20 mouse cellular contexts compared by ENCODE assay signal in the genomic region with DNA sequence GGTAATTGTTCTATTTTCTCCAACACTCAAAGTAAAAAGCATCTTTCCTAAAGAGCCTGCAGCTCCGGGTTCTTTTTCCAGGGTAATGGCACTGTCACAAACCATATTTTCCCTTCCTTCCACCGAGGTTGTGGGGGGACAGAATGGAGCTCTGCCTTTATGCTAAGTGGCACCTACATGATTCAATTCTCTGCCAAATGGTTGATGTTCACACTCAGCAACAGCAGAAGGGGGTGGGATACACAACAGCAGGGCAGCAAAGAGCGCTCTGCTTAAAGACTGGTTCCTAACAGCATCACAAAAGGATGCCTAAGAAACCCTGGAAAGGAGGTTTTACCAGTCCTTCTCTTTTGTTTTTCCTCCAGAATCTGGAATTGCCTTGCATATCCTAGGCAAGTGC.
A peak's percentile ranks its signal among the peaks of the same experiment; 100 is the strongest.
DNase-seq lines count a peak whose midpoint lies in the region; ATAC-seq and TF ChIP-seq lines count a peak whose summit lies in the region.
"Had no signal": no experiment of that assay in that cellular context is flagged by ENCODE, and none has a peak within 500 bp of the region (broad histone marks: within the 10 kb centered on the region; RNA-seq: fewer than 3 reads in every experiment).

No protein-coding gene starts in this region.

- no peaks in the 10 kb centered on the region for H3K36me3 ChIP-seq in hindbrain, embryonic 12.5 days
- no peaks in the 10 kb centered on the region for H3K36me3 ChIP-seq in hindbrain, postnatal 0 days (ENCODE audit: insufficient read depth, low read length)
- no peaks in the 10 kb centered on the region for H3K36me3 ChIP-seq in midbrain, embryonic 13.5 days
- H3K36me3 ChIP-seq in midbrain, embryonic 11.5 days (ENCODE audit: control insufficient read depth, insufficient read depth, low read length): no peaks in the 10 kb centered on the region
- H3K36me3 ChIP-seq in forebrain, postnatal 0 days (ENCODE audit: insufficient read depth): no peaks in the 10 kb centered on the region
- H3K36me3 ChIP-seq: heart, embryonic 12.5 days; limb, embryonic 10.5 days; stomach, embryonic 15.5 days had no signal

- no peak for DNase-seq in hindbrain, postnatal 0 days (ENCODE audit: low spot score)
- no peak for DNase-seq in midbrain, embryonic 11.5 days (ENCODE audit: low spot score, missing footprints)
- peak; percentile 43 for DNase-seq in ZHBTc4 (ENCODE audit: low read depth, low spot score)
- DNase-seq in forebrain, postnatal 0 days: no peak
- DNase-seq in adrenal gland, postnatal 10 days: no peak
- DNase-seq in heart, adult 18-20 months: no peak
- DNase-seq: adrenal gland, postnatal 25 days; cerebellum, adult 18-20 months; cerebellum, postnatal 36 days; heart, postnatal 14 days; kidney, adult 18-20 months; liver, postnatal 0 days; lung, postnatal 10 days; right cerebral cortex, postnatal 25 days had no signal

- 38% methylated on average over 3 of the region's 3 CpGs for WGBS in hindbrain, embryonic 12.5 days
- WGBS in hindbrain, postnatal 0 days: 29% methylated on average over 3 of the region's 3 CpGs
- WGBS in midbrain, embryonic 13.5 days: 36% methylated on average over 3 of the region's 3 CpGs
- WGBS in midbrain, embryonic 11.5 days: 36% methylated on average over 3 of the region's 3 CpGs
- 19% methylated on average over 3 of the region's 3 CpGs for WGBS in forebrain, postnatal 0 days

- TF ChIP-seq CTCF in hindbrain, postnatal 0 days (IDR thresholded peaks at IDR 0.05; ENCODE audit: low read depth): no peak
- no peak for TF ChIP-seq CTCF in forebrain, postnatal 0 days (IDR thresholded peaks at IDR 0.05; ENCODE audit: low read depth)

- no peaks in the 10 kb centered on the region; the same call in 1 of the 2 replicates for H3K27me3 ChIP-seq in hindbrain, embryonic 12.5 days
- no peaks in the 10 kb centered on the region for H3K27me3 ChIP-seq in hindbrain, postnatal 0 days (ENCODE audit: insufficient read depth, low read length)
- no peaks in the 10 kb centered on the region for H3K27me3 ChIP-seq in midbrain, embryonic 13.5 days
- no peaks in the 10 kb centered on the region for H3K27me3 ChIP-seq in midbrain, embryonic 11.5 days (ENCODE audit: control insufficient read depth, insufficient read depth, low read length)
- no peaks in the 10 kb centered on the region for H3K27me3 ChIP-seq in forebrain, postnatal 0 days (ENCODE audit: insufficient read depth, low read length)
- H3K27me3 ChIP-seq: heart, embryonic 12.5 days; stomach, embryonic 15.5 days had no signal

- no peaks in the 10 kb centered on the region for H3K9me3 ChIP-seq in hindbrain, embryonic 12.5 days (replicated peaks)
- H3K9me3 ChIP-seq in hindbrain, postnatal 0 days (ENCODE audit: low read length): no peaks in the 10 kb centered on the region
- H3K9me3 ChIP-seq in midbrain, embryonic 13.5 days: no peaks in the 10 kb centered on the region
- H3K9me3 ChIP-seq in midbrain, embryonic 11.5 days (ENCODE audit: control insufficient read depth, low read length): no peaks in the 10 kb centered on the region
- H3K9me3 ChIP-seq in forebrain, postnatal 0 days (ENCODE audit: low read length): no peaks in the 10 kb centered on the region
- H3K9me3 ChIP-seq: heart, embryonic 12.5 days; limb, embryonic 10.5 days; stomach, embryonic 15.5 days had no signal

- ATAC-seq in hindbrain, embryonic 12.5 days (ENCODE audit: low FRiP score): no peak
- ATAC-seq in hindbrain, postnatal 0 days: no peak
- no peak for ATAC-seq in midbrain, embryonic 13.5 days
- no peak for ATAC-seq in midbrain, embryonic 11.5 days (ENCODE audit: low FRiP score)
- ATAC-seq in forebrain, postnatal 0 days: peak; percentile 51; the same call in 1 of the 2 replicates
- ATAC-seq: liver, postnatal 0 days had no signal

- peaks cover 34% of the 10 kb centered on the region for H3K4me1 ChIP-seq in hindbrain, embryonic 12.5 days
- H3K4me1 ChIP-seq in hindbrain, postnatal 0 days (ENCODE audit: insufficient read depth, low read length): peaks cover 8% of the 10 kb centered on the region; the same call in 1 of the 2 replicates
- peaks cover 39% of the 10 kb centered on the region for H3K4me1 ChIP-seq in midbrain, embryonic 13.5 days (replicated peaks)
- H3K4me1 ChIP-seq in midbrain, embryonic 11.5 days (ENCODE audit: control insufficient read depth, insufficient read depth, low read length): peaks cover 5% of the 10 kb centered on the region
- no peaks in the 10 kb centered on the region; the same call in 1 of the 2 replicates for H3K4me1 ChIP-seq in forebrain, postnatal 0 days (ENCODE audit: insufficient read depth)
- H3K4me1 ChIP-seq: stomach, embryonic 15.5 days had no signal

- H3K9ac ChIP-seq in hindbrain, embryonic 12.5 days: no peak overlapping the region
- H3K9ac ChIP-seq in hindbrain, postnatal 0 days (replicated peaks; ENCODE audit: low read length): no peak overlapping the region
- no peak overlapping the region for H3K9ac ChIP-seq in midbrain, embryonic 13.5 days (replicated peaks)
- H3K9ac ChIP-seq in midbrain, embryonic 11.5 days (ENCODE audit: low read length): no peak overlapping the region
- no peak overlapping the region for H3K9ac ChIP-seq in forebrain, postnatal 0 days
- H3K9ac ChIP-seq: heart, embryonic 12.5 days; liver, postnatal 0 days; stomach, embryonic 15.5 days had no signal

- peak overlapping the region; percentile 49; the same call in 1 of the 2 replicates for H3K27ac ChIP-seq in hindbrain, embryonic 12.5 days
- no peak overlapping the region for H3K27ac ChIP-seq in hindbrain, postnatal 0 days
- H3K27ac ChIP-seq in midbrain, embryonic 13.5 days: peak overlapping the region; percentile 39; the same call in 1 of the 2 replicates
- no peak overlapping the region for H3K27ac ChIP-seq in midbrain, embryonic 11.5 days (ENCODE audit: low read depth, low read length)
- no peak overlapping the region for H3K27ac ChIP-seq in forebrain, postnatal 0 days (ENCODE audit: low read depth, low read length)
- H3K27ac ChIP-seq: kidney, postnatal 0 days; limb, embryonic 10.5 days; stomach, embryonic 15.5 days had no signal

- H3K4me3 ChIP-seq in hindbrain, embryonic 12.5 days: no peak overlapping the region
- H3K4me3 ChIP-seq in hindbrain, postnatal 0 days (ENCODE audit: low read length): no peak overlapping the region
- no peak overlapping the region for H3K4me3 ChIP-seq in midbrain, embryonic 13.5 days (replicated peaks)
- H3K4me3 ChIP-seq in midbrain, embryonic 11.5 days (ENCODE audit: low read depth, low read length): no peak overlapping the region
- H3K4me3 ChIP-seq in forebrain, postnatal 0 days (ENCODE audit: low read depth, low read length): no peak overlapping the region
- H3K4me3 ChIP-seq: heart, embryonic 12.5 days; limb, embryonic 10.5 days; stomach, embryonic 15.5 days had no signal

- no peak overlapping the region for H3K4me2 ChIP-seq in hindbrain, embryonic 12.5 days (replicated peaks)
- no peak overlapping the region for H3K4me2 ChIP-seq in hindbrain, postnatal 0 days (ENCODE audit: low read depth, low read length)
- H3K4me2 ChIP-seq in midbrain, embryonic 13.5 days (replicated peaks): no peak overlapping the region
- H3K4me2 ChIP-seq in midbrain, embryonic 11.5 days: no peak overlapping the region
- no peak overlapping the region for H3K4me2 ChIP-seq in forebrain, postnatal 0 days (ENCODE audit: low read depth)
- H3K4me2 ChIP-seq: heart, embryonic 12.5 days; stomach, embryonic 15.5 days had no signal

Comparison
In these comparisons a context has a peak if more than half of its experiments do, and no peak if none do; other contexts are left out.
1. H3K27ac ChIP-seq: peak in hindbrain, embryonic 12.5 days (single experiment) and midbrain, embryonic 13.5 days (single experiment); none in hindbrain, postnatal 0 days (single experiment), midbrain, embryonic 11.5 days (single experiment) and forebrain, postnatal 0 days (single experiment).